Mouse (Mus musculus) cerebellum, postnatal 10 days (tissue): Measurements from ENCODE around the gene Mterf2.

Experiments
- DNase-seq, 2 experiments: peaks; one replicate each; pipeline ENCODE4 v3.0.0; 2021; ENCODE audit warnings: mixed read lengths in 2 of 2

Gene Mterf2

DNA sequence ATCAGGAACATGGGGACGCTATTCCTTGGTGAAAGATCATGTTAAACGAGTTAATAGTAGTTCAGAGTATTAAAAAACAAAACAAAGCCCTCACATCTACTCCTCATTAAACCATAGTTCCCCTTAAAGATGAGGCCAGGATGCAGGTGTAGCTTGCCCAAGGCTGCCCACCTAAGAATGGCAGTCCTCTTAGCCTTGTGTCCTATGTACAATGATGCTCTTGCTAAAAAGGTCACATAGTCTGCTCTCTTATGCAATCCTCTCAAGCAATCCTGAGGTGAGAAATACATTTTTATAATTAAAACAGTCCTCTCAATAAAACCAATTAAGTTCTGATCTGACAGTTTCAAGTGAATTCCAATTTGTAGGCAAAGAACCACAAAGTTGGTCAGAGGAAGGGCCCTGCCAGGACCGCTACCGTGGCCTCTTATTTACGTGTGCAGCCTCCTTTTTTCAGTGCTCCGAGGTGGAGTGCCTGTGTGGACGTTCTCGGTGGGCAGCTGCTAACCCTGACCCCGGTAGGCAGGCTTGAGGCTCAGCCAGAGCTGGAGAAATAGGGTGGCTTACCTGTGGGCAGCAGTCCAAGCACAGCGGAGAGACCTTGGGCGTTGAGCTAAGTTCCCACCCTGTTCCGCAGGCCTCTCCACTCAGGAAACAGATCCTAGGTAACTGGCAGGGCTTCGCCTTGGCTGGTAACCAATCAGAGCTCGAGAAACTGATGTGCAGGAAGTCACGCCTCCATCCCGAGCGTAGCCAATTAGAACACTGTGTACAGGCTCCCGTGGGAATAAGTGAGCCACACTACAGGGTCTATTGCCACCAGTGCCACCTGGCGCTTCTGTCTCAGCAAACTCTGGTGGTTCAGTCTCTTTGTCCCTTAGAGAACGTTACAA, at the start of gene Mterf2:
TSS of gene Mterf2 (minus strand) at position 633 of the 893 bp plus-strand sequence.
- peak; percentile 98 for DNase-seq

DNA sequence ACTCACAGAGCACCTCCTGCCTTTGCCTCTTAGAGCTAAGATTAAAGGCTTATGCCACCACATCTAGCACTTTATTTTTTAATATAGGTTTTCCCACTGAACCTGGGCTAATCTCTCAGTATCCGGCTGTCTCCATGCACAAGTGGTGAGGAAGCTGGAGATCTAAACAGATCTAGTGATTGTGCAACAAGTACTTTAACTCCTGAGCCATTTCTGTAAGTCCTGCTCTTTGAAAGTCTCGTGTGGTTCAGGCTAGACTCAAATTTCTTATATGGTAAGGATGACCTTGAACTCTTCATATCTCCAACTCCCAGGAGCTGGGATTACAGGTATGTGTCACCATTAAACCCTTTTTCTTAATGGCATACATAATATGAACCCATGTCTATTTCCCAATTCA, 48.8 kb upstream of the Mterf2 start:
- no peak for DNase-seq

DNA sequence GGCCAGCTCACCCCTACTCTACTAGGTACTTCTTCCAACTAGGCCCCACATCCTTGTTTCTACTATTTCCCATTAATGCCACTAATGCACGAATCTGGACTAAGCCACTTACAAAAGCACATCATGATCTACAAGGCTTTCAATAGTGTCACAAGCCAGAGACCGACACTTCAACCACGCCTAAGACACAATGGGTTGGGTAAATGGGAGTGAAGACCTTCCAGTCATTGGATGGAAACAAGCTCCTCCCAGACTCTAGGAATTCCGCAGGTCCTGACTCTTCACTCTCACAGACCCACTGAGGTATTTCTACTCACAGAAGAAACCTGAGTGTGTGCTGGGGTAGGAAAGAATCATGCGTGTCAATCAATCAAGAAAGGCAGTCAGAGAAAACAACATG, 37.5 kb upstream of the Mterf2 start:
- DNase-seq, result no peak

DNA sequence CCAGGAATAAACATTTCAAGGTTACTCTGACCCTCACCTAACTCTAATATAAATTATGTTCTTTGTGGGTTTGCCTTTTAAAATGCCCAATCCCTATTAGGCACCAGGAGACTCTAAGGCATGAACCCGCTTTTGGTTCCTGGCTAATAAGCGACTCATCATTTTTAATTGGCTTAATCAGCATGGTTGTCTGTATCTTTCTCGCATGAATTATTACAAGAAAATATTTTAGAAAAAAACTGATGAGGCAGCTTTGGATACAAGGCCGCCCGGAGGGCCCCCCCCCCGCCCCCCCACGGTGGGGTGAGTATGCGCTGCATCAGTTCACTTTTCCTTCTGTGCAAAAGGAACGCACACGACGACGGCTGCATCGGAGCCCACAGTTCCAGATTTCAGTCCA, 37.0 kb upstream of the Mterf2 start:
- DNase-seq, result no peak

DNA sequence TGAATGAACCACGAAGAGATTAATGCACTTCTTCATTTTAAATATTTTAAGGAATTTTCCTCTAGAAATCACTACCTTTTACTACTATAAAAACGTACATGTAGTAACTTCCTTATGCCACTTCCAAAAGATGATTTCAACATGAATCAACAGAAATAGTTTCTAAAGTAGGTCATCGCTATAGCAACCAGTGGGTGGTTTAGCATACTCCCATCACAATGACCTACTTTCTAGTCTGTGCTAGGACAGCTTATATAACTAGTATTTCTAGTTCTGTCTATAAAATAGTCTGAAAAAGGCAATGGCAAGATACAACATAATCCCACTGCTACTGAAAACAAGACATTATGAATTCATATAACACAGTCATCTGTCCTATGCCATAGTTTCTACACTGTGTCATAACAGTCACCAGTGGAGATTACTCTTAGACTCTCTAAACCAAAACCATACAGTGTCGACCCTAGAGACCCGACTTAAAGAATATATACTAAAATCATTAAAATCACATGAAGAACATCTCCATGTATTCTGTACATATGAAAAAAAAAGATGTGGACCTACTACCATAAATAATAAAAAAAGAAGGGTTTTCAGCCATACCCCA, 34.0 kb upstream of the Mterf2 start:
- peak in 1 of 2 experiments; percentile 46 for DNase-seq

DNA sequence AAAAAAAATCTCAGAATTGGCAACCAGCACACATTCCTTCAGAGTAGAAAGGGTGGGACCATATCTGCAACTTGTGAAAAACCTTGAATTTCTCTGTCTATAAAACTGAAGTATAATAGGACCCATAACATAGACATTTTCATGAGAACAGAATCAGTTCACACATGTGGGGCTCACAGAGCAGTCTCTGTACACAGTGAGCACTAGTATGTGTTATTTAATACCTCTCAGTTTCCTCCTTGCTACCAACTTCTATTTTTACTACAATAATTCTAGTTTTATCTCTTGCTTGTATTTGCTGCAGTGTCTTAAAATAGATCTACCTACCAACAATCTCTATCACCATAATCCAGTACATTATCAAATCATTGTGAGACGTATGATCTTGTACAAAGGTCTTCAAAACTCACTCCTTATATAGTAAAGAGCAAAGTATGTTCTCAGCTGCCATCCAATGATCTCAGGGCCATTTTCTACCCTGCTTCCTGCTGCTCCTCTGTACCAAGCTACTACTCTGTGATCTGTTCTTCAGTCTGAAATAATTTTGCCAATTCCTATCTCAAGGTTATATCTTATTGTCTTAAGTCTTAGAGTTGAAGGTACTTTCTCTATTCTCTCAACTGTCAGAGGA, 32.3 kb upstream of the Mterf2 start:
- DNase-seq, result no peak

DNA sequence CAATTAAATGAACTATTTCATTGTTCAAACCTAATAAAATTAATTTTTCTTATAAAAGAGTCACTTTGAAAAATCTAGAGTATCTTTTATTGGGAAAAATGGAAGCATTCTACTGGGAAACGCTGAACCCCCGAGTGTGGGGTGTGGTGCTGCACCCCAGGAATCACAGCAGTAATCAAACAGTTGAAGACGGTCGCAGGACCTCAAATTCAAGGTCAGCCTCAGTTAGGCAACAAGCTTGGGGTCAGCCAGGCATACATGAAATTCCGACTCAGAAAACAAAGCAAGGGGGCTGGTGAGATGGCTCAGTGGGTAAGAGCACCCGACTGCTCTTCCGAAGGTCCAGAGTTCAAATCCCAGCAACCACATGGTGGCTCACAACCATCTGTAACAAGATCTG, 29.6 kb upstream of the Mterf2 start:
- DNase-seq, result no peak

DNA sequence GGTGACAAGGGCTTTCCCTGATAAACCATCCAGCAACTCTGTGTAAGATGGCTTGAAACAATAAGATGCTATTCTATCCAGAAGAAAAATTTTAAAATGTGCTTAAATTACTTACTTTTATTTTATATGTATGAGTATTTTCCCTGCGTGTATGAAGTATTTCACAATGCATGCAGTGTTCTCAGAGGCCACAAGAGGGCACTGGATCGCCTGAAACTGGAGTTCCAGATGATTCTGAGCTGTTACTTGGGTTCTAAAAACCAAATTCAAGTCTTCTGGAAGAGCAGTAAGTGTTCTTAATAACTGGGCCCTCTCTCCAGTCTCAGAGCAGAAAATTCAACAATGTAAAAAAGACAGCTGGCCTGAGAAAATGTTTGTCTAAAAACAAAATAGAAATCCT, 26.4 kb upstream of the Mterf2 start:
- DNase-seq, result peak; percentile 74 to 82

DNA sequence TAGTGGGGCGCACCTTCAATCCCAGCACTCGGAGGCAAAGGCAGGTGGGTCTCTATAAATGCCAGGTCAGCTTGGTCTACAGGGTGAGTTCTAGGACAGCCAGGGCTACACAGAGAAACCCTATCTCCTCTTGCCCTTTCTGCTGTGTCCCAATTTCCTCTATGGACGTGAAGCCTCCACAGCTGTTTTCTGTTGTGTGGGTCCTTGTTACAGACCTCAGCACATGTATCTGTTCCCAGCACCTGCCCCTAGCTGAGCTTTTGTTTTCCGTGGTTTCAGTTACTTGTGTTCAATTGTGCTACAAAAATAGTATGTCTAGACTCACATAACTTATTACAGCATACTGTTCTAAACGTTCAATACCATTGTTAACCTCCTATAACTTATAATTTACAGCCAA, 21.4 kb upstream of the Mterf2 start:
- no peak for DNase-seq

DNA sequence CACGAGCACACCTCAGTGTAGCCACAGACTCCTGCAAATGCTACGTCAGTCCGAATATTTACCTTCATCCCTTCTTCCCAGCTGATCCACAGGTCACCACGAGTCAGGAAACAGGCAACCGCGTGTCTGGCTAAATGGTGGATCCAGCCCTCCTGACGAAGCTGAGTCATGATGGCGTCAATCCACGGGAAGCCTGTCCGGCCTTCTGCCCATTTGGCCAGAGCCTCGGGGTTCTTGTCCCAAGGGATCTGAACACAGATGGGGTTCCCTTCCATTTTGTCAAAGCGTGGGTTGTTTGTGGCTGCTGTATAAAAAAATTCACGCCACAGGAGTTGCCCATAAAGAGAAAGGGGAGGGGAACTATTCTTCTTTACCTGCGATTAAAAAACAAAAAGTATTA, 18.5 kb upstream of the Mterf2 start:
- peak in 1 of 2 experiments; percentile 17 for DNase-seq

DNA sequence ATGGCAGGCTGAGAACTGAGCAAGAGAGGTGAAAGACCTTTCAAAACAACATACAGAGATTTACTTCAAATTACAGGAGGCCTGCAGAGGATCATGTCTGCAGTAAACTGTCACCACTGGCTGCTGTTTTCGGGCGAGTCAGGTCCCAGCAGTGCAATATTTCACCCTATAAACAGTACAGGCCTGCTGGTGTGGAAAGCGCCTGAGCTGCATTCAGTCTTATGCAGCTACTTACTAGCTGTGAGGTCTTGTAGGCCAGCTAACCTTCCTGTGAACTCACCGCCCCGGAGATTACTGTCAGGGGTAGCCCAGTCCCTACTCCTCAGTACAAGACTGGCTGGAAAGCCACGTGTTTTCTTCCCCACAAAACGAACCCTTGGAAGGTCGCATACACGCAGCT, 13.6 kb upstream of the Mterf2 start:
- DNase-seq, result no peak

DNA sequence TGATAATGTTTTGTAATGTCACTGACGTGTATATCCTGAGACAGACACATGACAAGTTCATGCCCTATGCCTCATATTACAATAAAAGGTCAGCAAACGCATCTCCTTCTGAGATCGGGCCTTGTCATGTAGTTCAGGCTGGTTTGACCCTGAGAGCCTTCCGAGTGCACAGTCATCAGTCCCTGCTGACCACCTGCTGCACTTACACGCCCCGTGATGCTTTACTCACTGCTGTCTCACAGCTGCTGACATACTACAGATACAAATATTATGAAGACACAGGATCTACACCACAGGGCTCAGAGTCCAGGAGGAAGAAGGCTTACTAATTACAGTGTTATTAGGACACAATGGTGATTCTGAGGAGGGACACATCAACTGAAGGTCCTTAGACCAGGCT, 8.7 kb upstream of the Mterf2 start:
- no peak for DNase-seq

DNA sequence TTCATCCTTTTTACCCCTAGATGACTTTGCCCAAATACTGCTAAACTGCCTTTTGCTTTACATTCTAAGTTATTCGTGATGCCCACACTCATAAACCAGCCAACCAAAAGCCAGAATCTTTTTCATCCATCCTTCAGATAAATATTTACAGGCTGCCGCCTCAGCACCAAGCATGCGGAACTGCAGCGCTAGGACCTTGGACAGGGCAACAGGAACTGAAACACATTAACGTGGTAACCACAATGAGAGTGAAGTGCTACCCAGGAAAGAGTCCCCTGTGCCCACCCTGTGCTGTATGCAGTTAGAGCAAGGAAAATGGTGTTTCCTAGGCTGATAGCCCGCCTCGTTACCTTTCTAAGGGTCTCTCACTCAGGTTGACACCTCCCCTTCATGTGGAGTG, 626 bp upstream of the Mterf2 start:
- peak; percentile 10 to 26 for DNase-seq

DNA sequence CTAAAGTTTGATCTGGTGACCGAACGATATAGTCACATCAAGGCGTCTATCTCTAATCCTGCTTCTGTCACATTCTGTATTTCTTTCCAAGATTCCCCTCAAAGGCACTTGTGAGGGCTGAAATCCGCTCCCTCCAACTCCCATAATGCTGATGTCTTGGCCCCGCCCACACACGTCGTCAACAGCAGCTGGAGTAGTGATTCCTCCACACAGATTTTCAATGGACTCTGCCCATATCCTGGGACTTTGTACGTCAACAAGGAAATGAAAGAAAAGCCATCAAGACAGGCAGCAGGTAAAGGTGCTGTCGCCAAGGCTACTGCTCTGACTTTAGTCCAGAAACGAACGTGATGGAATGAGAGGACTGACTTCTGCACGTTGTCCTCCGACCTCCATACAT, 2.6 kb downstream of the Mterf2 start:
- no peak for DNase-seq

DNA sequence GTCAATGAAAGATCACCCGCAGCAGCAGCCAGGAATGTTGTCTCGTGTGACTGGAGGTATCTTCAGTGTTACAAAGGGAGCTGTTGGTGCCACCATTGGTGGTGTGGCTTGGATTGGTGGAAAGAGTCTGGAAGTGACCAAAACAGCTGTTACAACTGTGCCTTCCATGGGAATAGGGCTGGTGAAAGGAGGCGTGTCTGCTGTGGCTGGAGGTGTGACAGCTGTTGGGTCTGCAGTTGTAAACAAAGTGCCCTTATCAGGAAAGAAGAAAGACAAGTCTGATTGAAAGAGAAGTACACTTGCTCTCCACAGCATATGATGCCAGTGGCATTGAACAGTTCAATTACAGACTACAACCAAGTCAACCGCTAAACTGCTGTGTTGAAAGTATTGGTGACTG, 13.4 kb downstream of the Mterf2 start:
- DNase-seq, result no peak

DNA sequence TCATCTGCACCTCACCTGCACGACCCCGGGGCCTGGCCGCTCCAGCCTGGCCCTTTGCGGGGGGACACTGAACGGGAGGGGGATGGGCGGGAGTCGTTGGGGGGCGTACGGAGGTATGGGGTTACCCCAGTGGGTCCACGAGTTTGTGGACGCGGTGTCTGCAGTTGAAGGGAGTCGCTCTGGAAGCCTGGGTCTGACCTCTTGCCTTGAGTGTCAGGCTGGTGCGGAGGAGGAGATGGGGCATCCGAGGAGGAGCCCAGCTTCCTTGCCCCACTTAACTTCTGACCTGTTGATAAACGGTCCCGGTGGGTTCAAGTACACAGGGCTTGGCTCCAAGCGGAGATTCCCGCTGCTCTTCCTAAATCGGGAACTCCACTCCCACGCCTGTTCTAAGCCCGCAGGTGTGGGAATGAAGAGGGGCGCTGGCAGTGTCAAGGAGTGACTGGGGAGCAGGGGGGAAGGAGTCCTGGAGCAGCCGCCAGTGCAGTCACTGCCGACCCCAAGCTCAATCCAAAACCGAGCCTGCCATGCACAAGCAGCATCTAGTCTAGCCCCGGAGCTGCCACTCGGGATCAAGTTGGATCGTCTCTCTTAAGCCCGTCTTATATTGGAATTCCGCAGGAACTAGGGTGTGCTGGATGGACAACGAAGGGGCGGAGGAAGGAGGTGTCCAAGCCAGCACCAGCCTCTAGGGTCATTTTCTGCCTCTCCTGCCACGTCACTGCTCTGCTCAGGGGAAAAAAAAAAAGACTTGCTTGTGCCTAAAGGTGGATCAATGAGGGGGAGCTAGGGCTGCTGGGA, 24.5 kb downstream of the Mterf2 start:
- peak; percentile 32 to 42 for DNase-seq

DNA sequence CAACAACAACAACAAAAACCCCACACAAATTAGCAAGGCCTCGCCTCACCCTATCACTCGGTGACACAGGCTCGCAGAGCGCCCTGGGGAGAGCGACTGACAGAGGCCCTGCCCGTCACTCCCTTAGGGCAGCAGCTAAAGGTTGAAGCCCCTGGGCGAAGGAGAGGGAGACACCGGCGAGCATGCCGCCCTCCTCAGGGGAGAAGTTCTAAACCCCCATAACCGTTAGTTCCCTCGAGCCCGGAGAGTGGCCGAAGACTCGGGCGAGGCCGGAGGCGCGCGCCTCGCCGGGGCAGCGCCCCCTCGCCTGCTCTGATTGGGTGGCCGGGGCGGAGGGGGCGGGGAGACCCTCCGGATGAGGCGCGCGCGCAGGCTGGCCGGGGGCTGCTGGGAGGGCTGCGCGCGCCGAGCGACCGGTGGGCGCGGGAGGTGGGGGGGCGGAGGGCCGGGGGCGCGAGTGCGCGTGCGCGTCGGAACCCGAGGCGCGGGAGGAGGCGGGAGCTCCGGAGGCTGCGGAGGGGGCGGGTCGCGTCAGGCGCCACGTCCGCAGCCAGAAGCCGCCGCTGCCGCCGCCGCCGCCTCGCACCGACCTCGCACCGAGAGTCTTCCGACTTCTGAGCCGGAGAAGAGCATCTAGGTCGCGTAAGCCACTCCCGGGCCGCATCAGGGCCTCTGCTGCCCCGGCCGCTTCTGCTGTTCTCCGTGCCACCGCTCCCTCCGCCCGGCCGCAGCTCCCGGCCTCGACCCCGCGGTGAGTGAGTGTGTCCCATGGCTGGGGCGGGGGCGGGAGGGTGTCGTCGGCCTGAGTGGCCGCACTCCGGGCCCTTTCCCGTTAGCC, 25.4 kb downstream of the Mterf2 start, which contains the start of the genes Fhl4 and Tmem263:
TSS of gene Fhl4 (minus strand) at position 249 of the 838 bp plus-strand sequence.
TSS of gene Tmem263 (plus strand) at position 381 of the 838 bp plus-strand sequence.
- peak; percentile 97 to 98 for DNase-seq

DNA sequence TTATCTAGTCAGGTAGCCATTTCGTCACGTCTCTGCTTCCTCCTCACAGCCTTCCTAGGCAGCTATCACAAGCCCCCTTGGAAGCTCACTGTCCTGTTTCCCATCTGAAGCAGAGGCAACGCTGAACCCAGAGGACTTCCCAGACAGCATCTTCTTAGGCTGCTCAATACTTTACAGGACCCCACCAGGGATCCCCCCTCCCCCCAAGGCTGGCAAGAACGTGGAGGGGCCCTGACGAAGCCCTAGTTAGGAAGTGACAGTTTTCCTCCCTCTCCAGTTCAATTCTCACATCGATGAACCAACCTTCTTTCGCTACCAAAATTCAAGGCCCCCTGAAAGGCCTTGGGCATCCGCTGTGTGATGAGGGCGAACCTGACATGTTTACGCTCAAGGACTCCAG, 26.0 kb downstream of the Mterf2 start:
- peak; percentile 72 to 79 for DNase-seq

DNA sequence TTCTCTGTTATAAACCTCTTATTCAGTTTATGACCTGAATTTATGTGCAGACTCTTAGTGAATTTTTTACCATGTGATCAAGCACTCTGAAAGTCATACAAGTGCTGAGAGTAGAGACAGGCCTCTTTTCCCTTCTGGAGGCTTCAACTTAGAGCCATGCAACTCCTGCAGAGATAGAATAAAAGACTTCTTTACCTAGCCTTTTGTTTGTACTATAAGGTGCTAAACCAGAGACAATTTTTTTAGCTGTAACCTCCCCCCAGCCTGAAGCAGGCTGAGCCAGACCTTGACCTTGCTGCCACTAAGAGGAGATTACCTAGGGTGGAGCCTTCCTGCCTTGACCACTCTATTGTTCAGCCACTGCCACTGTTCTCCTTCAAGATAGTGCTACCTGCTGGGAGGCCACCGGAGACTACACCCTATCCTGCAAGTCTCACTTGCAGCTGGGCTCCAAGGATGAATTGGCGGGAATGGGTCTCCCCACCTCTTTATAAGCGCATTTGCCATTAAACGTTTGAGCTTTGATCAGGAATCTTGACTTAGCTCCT, 56.1 kb downstream of the Mterf2 start:
- DNase-seq, result no peak
